Mouse (Mus musculus) embryonic facial prominence, embryonic 14.5 days (tissue): Measurements from ENCODE around the gene Trp53tg5. TPM values are rescaled to one million over a fixed set of nuclear protein-coding genes. Genes with fewer than 3 reads are reported as not detected.

Experiments
- ATAC-seq: fragments of 200-750 bp; cut with Nextera tagmentation; 2 replicates; pipeline ENCODE4 v1.8.0; 2017; ENCODE audit warnings: low read depth, moderate number of reproducible peaks, moderate TSS enrichment
- DNase-seq: peaks from one replicate; pipeline ENCODE4 v3.0.0-alpha.2; 2015; ENCODE audit warnings: low spot score
- H3K27ac ChIP-seq: fragments of 300-500 bp; sonication (generic); replicated peaks from 2 replicates; pipeline ENCODE4 v1.5.1; 2014; ENCODE audit warnings: low read depth, mild to moderate bottlenecking, low read length, moderate library complexity
- H3K27me3 ChIP-seq: fragments of 300-500 bp; sonication (generic); replicated peaks from 2 replicates; pipeline ENCODE4 v1.6.1; 2014; ENCODE audit warnings: low read length; ENCODE audit not compliant: control insufficient read depth, insufficient read depth
- H3K36me3 ChIP-seq: fragments of 300-500 bp; sonication (generic); 2 replicates; pipeline ENCODE4 v1.6.1; 2014; ENCODE audit warnings: low read length, mixed read lengths; ENCODE audit not compliant: control insufficient read depth, insufficient read depth
- H3K4me1 ChIP-seq: fragments of 300-500 bp; sonication (generic); 2 replicates; pipeline ENCODE4 v1.6.1; 2014; ENCODE audit warnings: antibody characterized with exemption, low read length; ENCODE audit not compliant: control insufficient read depth, insufficient read depth
- H3K4me2 ChIP-seq: fragments of 300-500 bp; sonication (generic); 2 replicates; pipeline ENCODE4 v1.6.1; 2014; ENCODE audit warnings: low read depth, mild to moderate bottlenecking, low read length, moderate library complexity, mixed read lengths
- H3K4me3 ChIP-seq: fragments of 300-500 bp; sonication (generic); 2 replicates; pipeline ENCODE4 v1.5.1; 2014; ENCODE audit warnings: low read depth, mild to moderate bottlenecking, low read length
- H3K9ac ChIP-seq: fragments of 300-500 bp; sonication (generic); 2 replicates; pipeline ENCODE4 v1.6.1; 2014; ENCODE audit warnings: low read depth, mild to moderate bottlenecking, low read length, moderate library complexity, mixed read lengths
- H3K9me3 ChIP-seq: fragments of 300-500 bp; sonication (generic); 2 replicates; pipeline ENCODE4 v1.6.1; 2016; ENCODE audit warnings: low read length; ENCODE audit not compliant: control insufficient read depth
- whole genome bisulfite sequencing: fragments of 180-500 bp; shearing (Covaris S2); extraction: QIAGEN DNeasy Blood & Tissue Kit; methylation state at CpG from one replicate; pipeline ENCODE4 v1.1.7; 2014; 5-methylcytosine and 5-hydroxymethylcytosine counted together
- polyA plus RNA-seq: library from polyadenylated mRNA; unstranded; fragments of >200 nt; fragmentation: Nextera tagmentation; extraction: Ambion mirVana; gene quantifications from 2 replicates; pipeline ENCODE4 v1.2.1, GENCODE M21; 2014

The Trp53tg5 gene
- polyA plus RNA-seq, 1 experiment from 2014 or later, result not detected

GRCm38 (mm10) chr2:164500511-164500910 is 27.0 kb upstream of the Trp53tg5 start:
- no peak overlapping the region for H3K4me3 ChIP-seq
- H3K9me3 ChIP-seq, result peaks cover 13% of the 10 kb centered on the region
- no peaks in the 10 kb centered on the region for H3K27me3 ChIP-seq
- DNase-seq (no peak), ATAC-seq (no peak)
- 0 out of 2 replicates have a peak, but pooled peaks cover 12% of the 10 kb centered on the region for H3K4me1 ChIP-seq
- no peak overlapping the region for H3K27ac ChIP-seq
- peaks cover 63% of the 10 kb centered on the region for H3K36me3 ChIP-seq
- H3K9ac ChIP-seq, result no peak overlapping the region
- no peak overlapping the region for H3K4me2 ChIP-seq
- WGBS, result 89% methylated on average over 7 of the region's 7 CpGs

DNA sequence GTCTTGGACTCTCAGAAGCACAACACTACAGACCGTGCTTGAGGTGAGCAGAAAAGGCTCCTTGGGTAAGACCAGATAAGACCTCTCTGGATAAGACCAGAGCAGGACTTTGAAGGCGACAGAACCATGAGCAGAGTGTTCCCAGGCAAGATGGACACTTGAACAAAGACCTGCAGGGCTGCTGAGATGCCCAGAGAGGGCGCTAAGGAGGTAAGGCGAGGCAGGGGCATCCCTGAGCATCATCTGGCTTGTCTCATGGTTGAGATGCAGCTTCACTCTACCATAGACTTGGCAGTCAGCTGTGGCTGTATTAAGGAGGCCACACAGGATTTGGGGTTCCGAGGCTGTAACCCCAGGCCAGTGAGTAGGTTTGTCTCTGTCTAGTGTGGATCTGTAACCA is 25.8 kb upstream of the Trp53tg5 start:
- Histone ChIP-seq H3K9me3 (peaks cover 7% of the 10 kb centered on the region), H3K9ac (no peak overlapping the region), H3K4me3 (no peak overlapping the region), H3K27me3 (no peaks in the 10 kb centered on the region), H3K4me1 (0 out of 2 replicates have a peak, but pooled peaks cover 12% of the 10 kb centered on the region), H3K36me3 (peaks cover 51% of the 10 kb centered on the region), H3K27ac (no peak overlapping the region), H3K4me2 (no peak overlapping the region)
- 71% methylated on average over 5 of the region's 5 CpGs for WGBS
- DNase-seq, result no peak
- ATAC-seq, result no peak

GRCm38 (mm10) chr2:164497691-164498268 is 24.3 kb upstream of the Trp53tg5 start:
- H3K4me2 ChIP-seq, result peak overlapping the region; percentile 79
- H3K9ac ChIP-seq, result peak overlapping the region; percentile 71
- no peak overlapping the region for H3K27ac ChIP-seq
- no peak; the same call in none of the 2 replicates for ATAC-seq
- H3K4me3 ChIP-seq, result peak overlapping the region; percentile 75
- WGBS, result 7% methylated on average over 21 of the region's 21 CpGs
- 0 out of 2 replicates have a peak, but pooled peaks cover 12% of the 10 kb centered on the region for H3K4me1 ChIP-seq
- peak; percentile 23 for DNase-seq
- H3K9me3 ChIP-seq, result no peaks in the 10 kb centered on the region
- H3K27me3 ChIP-seq, result no peaks in the 10 kb centered on the region
- peaks cover 36% of the 10 kb centered on the region for H3K36me3 ChIP-seq

DNA sequence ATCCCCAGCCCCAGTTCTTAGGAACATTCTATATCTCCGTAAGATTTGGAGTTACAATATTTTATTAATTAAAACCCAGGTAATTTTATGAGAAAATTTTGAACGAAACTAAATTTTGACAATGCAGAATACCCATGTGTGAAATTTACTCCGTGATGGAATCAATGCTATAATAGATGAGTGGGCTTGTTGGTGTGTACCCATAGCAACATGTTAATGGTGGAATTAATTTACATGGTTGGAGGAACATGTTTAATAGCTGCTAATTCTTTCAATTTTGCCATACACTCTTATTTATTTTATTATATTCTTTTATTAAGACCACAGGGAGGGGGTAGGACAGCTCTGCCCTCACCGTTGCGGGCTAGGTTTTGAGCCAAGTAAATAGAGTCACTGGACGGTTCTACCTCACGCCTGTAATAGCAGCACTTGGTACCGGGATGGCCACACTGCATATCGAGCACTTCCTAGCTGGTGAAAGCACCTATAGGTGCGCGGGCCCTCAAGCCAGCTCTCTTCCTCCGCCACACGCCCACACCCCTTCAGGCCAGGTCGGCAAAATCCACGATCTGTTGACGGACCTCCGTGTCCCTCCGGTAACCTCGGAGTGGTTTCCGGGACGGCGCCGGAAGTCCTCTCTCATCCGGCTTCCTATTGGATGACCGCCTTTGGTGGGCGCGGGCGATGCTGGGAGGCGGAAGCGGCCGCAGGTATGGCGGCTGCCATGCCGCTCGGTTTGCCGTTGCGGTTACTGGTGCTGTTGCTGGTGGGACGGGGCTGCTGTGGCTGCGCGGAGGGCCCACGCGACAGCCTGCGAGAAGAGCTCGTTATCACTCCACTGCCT is 23.5 kb upstream of the Trp53tg5 start, which contains the start of gene Pigt:
TSS of gene Pigt (plus strand) at position 674 of the 844 bp plus-strand sequence.
- H3K27ac ChIP-seq, result 0 out of 2 replicates have a peak within 1 kb of the TSS, but pooled peaks have one; percentile 16
- H3K4me1 ChIP-seq, result 0 out of 2 replicates have a peak, but pooled peaks cover 12% of the 10 kb centered on the region
- no peaks in the 10 kb centered on the region for H3K9me3 ChIP-seq
- H3K36me3 ChIP-seq, result peaks cover 29% of the 10 kb centered on the region
- peak; percentile 94 for ATAC-seq
- peak within 1 kb of the TSS; percentile 79 for H3K4me2 ChIP-seq
- peak; percentile 94 for DNase-seq
- 7% methylated on average over 29 of the region's 43 CpGs for WGBS
- H3K9ac ChIP-seq, result peak within 1 kb of the TSS; percentile 71
- no peaks in the 10 kb centered on the region for H3K27me3 ChIP-seq
- H3K4me3 ChIP-seq, result peak within 1 kb of the TSS; percentile 75

- 62% methylated on average over 1 of the region's 1 CpGs for WGBS
Observed at GRCm38 (mm10) chr2:164496331-164496730, 22.8 kb upstream of the Trp53tg5 start.

DNA sequence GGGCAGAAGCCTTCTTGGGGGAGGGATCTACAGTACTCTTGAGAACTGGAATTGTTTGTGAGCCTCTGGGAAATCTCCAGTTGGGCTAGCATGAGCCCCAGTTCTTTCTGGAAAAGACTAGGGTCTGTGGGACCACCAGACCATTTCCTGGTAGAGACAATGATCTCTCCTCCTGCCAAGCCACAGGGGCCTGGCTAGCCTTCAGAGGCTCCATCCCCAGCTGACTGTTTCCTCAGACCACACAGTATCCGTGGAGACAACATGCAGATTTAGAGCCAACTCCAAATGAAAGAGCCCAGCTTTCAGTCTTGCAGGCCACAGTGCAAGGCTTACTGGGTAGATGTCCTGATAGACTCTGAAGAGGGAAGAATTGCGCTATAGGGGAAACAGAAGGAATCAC is 20.6 kb upstream of the Trp53tg5 start:
- Histone ChIP-seq H3K4me3 (no peak overlapping the region), H3K9ac (no peak overlapping the region), H3K9me3 (no peaks in the 10 kb centered on the region), H3K36me3 (0 out of 2 replicates have a peak, but pooled peaks cover 2% of the 10 kb centered on the region), H3K4me1 (0 out of 2 replicates have a peak, but pooled peaks cover 12% of the 10 kb centered on the region), H3K27ac (no peak overlapping the region), H3K27me3 (no peaks in the 10 kb centered on the region), H3K4me2 (no peak overlapping the region)
- WGBS, result 42% methylated on average over 2 of the region's 2 CpGs
- ATAC-seq (no peak), DNase-seq (no peak)

More at GRCm38 (mm10) chr2:164496331-164496730, 22.8 kb upstream of the Trp53tg5 start:
- DNase-seq (peak; percentile 27), ATAC-seq (peak; percentile 30; the same call in 1 of the 2 replicates)
- Histone ChIP-seq H3K27me3 (no peaks in the 10 kb centered on the region), H3K4me2 (peak overlapping the region; percentile 79; the same call in 1 of the 2 replicates), H3K9ac (no peak overlapping the region), H3K36me3 (peaks cover 22% of the 10 kb centered on the region), H3K4me3 (no peak overlapping the region), H3K27ac (no peak overlapping the region), H3K9me3 (no peaks in the 10 kb centered on the region), H3K4me1 (0 out of 2 replicates have a peak, but pooled peaks cover 12% of the 10 kb centered on the region)

GRCm38 (mm10) chr2:164487812-164488211 is 14.3 kb upstream of the Trp53tg5 start:
- peaks cover 8% of the 10 kb centered on the region; the same call in 1 of the 2 replicates for H3K4me1 ChIP-seq
- H3K27ac ChIP-seq, result no peak overlapping the region
- H3K27me3 ChIP-seq, result peaks cover 25% of the 10 kb centered on the region
- H3K4me3 ChIP-seq, result no peak overlapping the region
- no peaks in the 10 kb centered on the region for H3K36me3 ChIP-seq
- ATAC-seq (no peak), DNase-seq (no peak)
- no peak overlapping the region for H3K4me2 ChIP-seq
- no peak overlapping the region for H3K9ac ChIP-seq
- H3K9me3 ChIP-seq, result no peaks in the 10 kb centered on the region
- 59% methylated on average over 9 of the region's 9 CpGs for WGBS

- H3K27me3 ChIP-seq, result peaks cover 25% of the 10 kb centered on the region
- ATAC-seq, result peak; percentile 20; the same call in 1 of the 2 replicates
Observed at GRCm38 (mm10) chr2:164487115-164487527, 13.6 kb upstream of the Trp53tg5 start.

More at GRCm38 (mm10) chr2:164487115-164487527, 13.6 kb upstream of the Trp53tg5 start:
- no peaks in the 10 kb centered on the region for H3K36me3 ChIP-seq
- no peak for DNase-seq
- H3K4me2 ChIP-seq, result peak overlapping the region; percentile 100
- H3K9me3 ChIP-seq, result no peaks in the 10 kb centered on the region
- peak overlapping the region; percentile 68 for H3K4me3 ChIP-seq
- peak overlapping the region; percentile 73 for H3K9ac ChIP-seq
- 12% methylated on average over 11 of the region's 11 CpGs for WGBS
- H3K4me1 ChIP-seq, result peaks cover 8% of the 10 kb centered on the region; the same call in 1 of the 2 replicates
- no peak overlapping the region for H3K27ac ChIP-seq
